Mouse (Mus musculus): ENCODE data around the gene Gm9970. TPM values are rescaled to one million over a fixed set of nuclear protein-coding genes. Genes with fewer than 3 reads are reported as not detected.

Gene Gm9970
- polyA plus RNA-seq, 1 experiment from 2014 or later, result 0.80 TPM

GRCm38 (mm10) chr5:31196207-31196606 lies 44.8 kb downstream of the Gm9970 start:
- Histone ChIP-seq H3K27me3 (ENCODE audit: control insufficient read depth, insufficient read depth, low read length) (no peaks in the 10 kb centered on the region), H3K4me1 (replicated peaks; ENCODE audit: control insufficient read depth, insufficient read depth, low read length) (peaks cover 11% of the 10 kb centered on the region), H3K9ac (ENCODE audit: low read depth, low read length) (no peak overlapping the region), H3K4me3 (ENCODE audit: low read depth, low read length) (no peak overlapping the region), H3K4me2 (replicated peaks; ENCODE audit: low read depth, low read length) (no peak overlapping the region), H3K27ac (ENCODE audit: low read depth, low read length) (no peak overlapping the region), H3K9me3 (ENCODE audit: control insufficient read depth, low read length) (peaks cover 5% of the 10 kb centered on the region), H3K36me3 (ENCODE audit: control insufficient read depth, insufficient read depth, low read length) (peaks cover 21% of the 10 kb centered on the region)
- 94% methylated on average over 10 of the region's 10 CpGs for WGBS
- ATAC-seq (ENCODE audit: low FRiP score) (no peak), DNase-seq (ENCODE audit: low spot score) (no peak)

- H3K4me3 ChIP-seq (ENCODE audit: low read depth, low read length), result no peak overlapping the region
- H3K36me3 ChIP-seq (ENCODE audit: control insufficient read depth, insufficient read depth, low read length), result peaks cover 21% of the 10 kb centered on the region
- H3K4me2 ChIP-seq (replicated peaks; ENCODE audit: low read depth, low read length), result no peak overlapping the region
- no peak overlapping the region for H3K27ac ChIP-seq (ENCODE audit: low read depth, low read length)
- ATAC-seq (ENCODE audit: low FRiP score) (no peak), DNase-seq (ENCODE audit: low spot score) (no peak)
- peaks cover 11% of the 10 kb centered on the region for H3K4me1 ChIP-seq (replicated peaks; ENCODE audit: control insufficient read depth, insufficient read depth, low read length)
- peaks cover 5% of the 10 kb centered on the region for H3K9me3 ChIP-seq (ENCODE audit: control insufficient read depth, low read length)
- no peaks in the 10 kb centered on the region for H3K27me3 ChIP-seq (ENCODE audit: control insufficient read depth, insufficient read depth, low read length)
- H3K9ac ChIP-seq (ENCODE audit: low read depth, low read length), result no peak overlapping the region
- WGBS, result 96% methylated on average over 4 of the region's 4 CpGs
Measured at GRCm38 (mm10) chr5:31195671-31196070, 45.4 kb downstream of the Gm9970 start.

- Histone ChIP-seq H3K36me3 (ENCODE audit: control insufficient read depth, insufficient read depth, low read length) (peaks cover 14% of the 10 kb centered on the region), H3K4me2 (replicated peaks; ENCODE audit: low read depth, low read length) (no peak overlapping the region; the same call in 1 of the 2 replicates), H3K27ac (ENCODE audit: low read depth, low read length) (no peak overlapping the region), H3K9me3 (ENCODE audit: control insufficient read depth, low read length) (no peaks in the 10 kb centered on the region), H3K9ac (ENCODE audit: low read depth, low read length) (no peak overlapping the region), H3K4me1 (replicated peaks; ENCODE audit: control insufficient read depth, insufficient read depth, low read length) (peaks cover 7% of the 10 kb centered on the region), H3K27me3 (ENCODE audit: control insufficient read depth, insufficient read depth, low read length) (no peaks in the 10 kb centered on the region), H3K4me3 (ENCODE audit: low read depth, low read length) (peak overlapping the region; percentile 93; the same call in 1 of the 2 replicates)
- DNase-seq (ENCODE audit: low spot score), result no peak
- 94% methylated on average over 16 of the region's 16 CpGs for WGBS
- no peak for ATAC-seq (ENCODE audit: low FRiP score)
Measured at GRCm38 (mm10) chr5:31194486-31195485, 46.2 kb downstream of the Gm9970 start.

- no peaks in the 10 kb centered on the region for H3K27me3 ChIP-seq (ENCODE audit: control insufficient read depth, insufficient read depth, low read length)
- peak overlapping the region; percentile 82 for H3K27ac ChIP-seq (ENCODE audit: low read depth, low read length)
- 16% methylated on average over 25 of the region's 25 CpGs for WGBS
- peak overlapping the region; percentile 86 for H3K4me2 ChIP-seq (replicated peaks; ENCODE audit: low read depth, low read length)
- H3K4me1 ChIP-seq (replicated peaks; ENCODE audit: control insufficient read depth, insufficient read depth, low read length), result peaks cover 7% of the 10 kb centered on the region
- H3K9ac ChIP-seq (ENCODE audit: low read depth, low read length), result peak overlapping the region; percentile 95
- no peak for ATAC-seq (ENCODE audit: low FRiP score)
- no peaks in the 10 kb centered on the region for H3K9me3 ChIP-seq (ENCODE audit: control insufficient read depth, low read length)
- no peak for DNase-seq (ENCODE audit: low spot score)
- peaks cover 14% of the 10 kb centered on the region for H3K36me3 ChIP-seq (ENCODE audit: control insufficient read depth, insufficient read depth, low read length)
- H3K4me3 ChIP-seq (ENCODE audit: low read depth, low read length), result peak overlapping the region; percentile 93
Measured at GRCm38 (mm10) chr5:31193631-31194281, 47.3 kb downstream of the Gm9970 start.

- WGBS, result under 1% methylated on average over 48 of the region's 48 CpGs
- ATAC-seq (ENCODE audit: low FRiP score) (peak; percentile 97), DNase-seq (ENCODE audit: low spot score) (peak; percentile 98)
- Histone ChIP-seq H3K4me1 (replicated peaks; ENCODE audit: control insufficient read depth, insufficient read depth, low read length) (peaks cover 7% of the 10 kb centered on the region), H3K9me3 (ENCODE audit: control insufficient read depth, low read length) (no peaks in the 10 kb centered on the region), H3K9ac (ENCODE audit: low read depth, low read length) (peak within 1 kb of the TSS; percentile 95), H3K4me3 (ENCODE audit: low read depth, low read length) (peak within 1 kb of the TSS; percentile 93), H3K27ac (ENCODE audit: low read depth, low read length) (peak within 1 kb of the TSS; percentile 82), H3K4me2 (replicated peaks; ENCODE audit: low read depth, low read length) (peak within 1 kb of the TSS; percentile 86), H3K27me3 (ENCODE audit: control insufficient read depth, insufficient read depth, low read length) (no peaks in the 10 kb centered on the region), H3K36me3 (ENCODE audit: control insufficient read depth, insufficient read depth, low read length) (peaks cover 12% of the 10 kb centered on the region)
Measured at GRCm38 (mm10) chr5:31192939-31193630, 47.9 kb downstream of the Gm9970 start, which contains the start of the genes Snx17 and Eif2b4. Snx17 (plus strand) TSS chr5:31193227. Eif2b4 (minus strand) TSS chr5:31193430.

- no peak for DNase-seq (ENCODE audit: low spot score)
- WGBS, result 20% methylated on average over 35 of the region's 42 CpGs
- H3K4me1 ChIP-seq (replicated peaks; ENCODE audit: control insufficient read depth, insufficient read depth, low read length), result peaks cover 7% of the 10 kb centered on the region
- no peaks in the 10 kb centered on the region for H3K9me3 ChIP-seq (ENCODE audit: control insufficient read depth, low read length)
- H3K36me3 ChIP-seq (ENCODE audit: control insufficient read depth, insufficient read depth, low read length), result peaks cover 8% of the 10 kb centered on the region
- peak; percentile 75 for ATAC-seq (ENCODE audit: low FRiP score)
- H3K27ac ChIP-seq (ENCODE audit: low read depth, low read length), result no peak overlapping the region
- peak overlapping the region; percentile 95 for H3K9ac ChIP-seq (ENCODE audit: low read depth, low read length)
- H3K4me3 ChIP-seq (ENCODE audit: low read depth, low read length), result peak overlapping the region; percentile 93
- peak overlapping the region; percentile 86 for H3K4me2 ChIP-seq (replicated peaks; ENCODE audit: low read depth, low read length)
- no peaks in the 10 kb centered on the region for H3K27me3 ChIP-seq (ENCODE audit: control insufficient read depth, insufficient read depth, low read length)
Measured at GRCm38 (mm10) chr5:31192045-31192938, 48.7 kb downstream of the Gm9970 start.
